Mouse (Mus musculus) stomach, postnatal 0 days (tissue): ENCODE measurements around the gene Kcna6. TPM values are rescaled to one million over a fixed set of nuclear protein-coding genes. Genes with fewer than 3 reads are reported as not detected.
A peak's percentile ranks its signal among the peaks of the same experiment; 100 is the strongest.

Experiments
- ATAC-seq: fragments of 200-750 bp; cut with Nextera tagmentation; 2 replicates; pipeline ENCODE4 v1.8.0; 2017; ENCODE audit not compliant: low FRiP score, low TSS enrichment
- DNase-seq: peaks from one replicate; pipeline ENCODE4 v3.0.0-alpha.2; 2016; ENCODE audit warnings: low spot score
- H3K27ac ChIP-seq: fragments of 300-500 bp; sonication (generic); replicated peaks from 2 replicates; pipeline ENCODE4 v1.5.1; 2014; ENCODE audit warnings: mild to moderate bottlenecking, control low read depth
- H3K27me3 ChIP-seq: fragments of 300-500 bp; sonication (generic); 2 replicates; pipeline ENCODE4 v1.6.1; 2014; ENCODE audit warnings: low read length; ENCODE audit not compliant: control insufficient read depth, insufficient read depth
- H3K36me3 ChIP-seq: fragments of 300-500 bp; sonication (generic); 2 replicates; pipeline ENCODE4 v1.6.1; 2014; ENCODE audit warnings: low read length, mixed read lengths; ENCODE audit not compliant: control insufficient read depth, insufficient read depth
- H3K4me1 ChIP-seq: fragments of 300-500 bp; sonication (generic); replicated peaks from 2 replicates; pipeline ENCODE4 v1.6.1; 2014; ENCODE audit warnings: antibody characterized with exemption; ENCODE audit not compliant: control insufficient read depth, insufficient read depth
- H3K4me2 ChIP-seq: fragments of 300-500 bp; sonication (generic); replicated peaks from 2 replicates; pipeline ENCODE4 v1.6.1; 2014; ENCODE audit warnings: low read depth, mild to moderate bottlenecking, control low read depth, moderate library complexity
- H3K4me3 ChIP-seq: fragments of 300-500 bp; sonication (generic); 2 replicates; pipeline ENCODE4 v1.5.1; 2014; ENCODE audit warnings: low read depth, low read length, control low read depth
- H3K9ac ChIP-seq: fragments of 300-500 bp; sonication (generic); 2 replicates; pipeline ENCODE4 v1.6.1; 2014; ENCODE audit warnings: mild to moderate bottlenecking, low read length, control low read depth, mixed read lengths
- H3K9me3 ChIP-seq: fragments of 300-500 bp; sonication (generic); 2 replicates; pipeline ENCODE4 v1.6.1; 2016; ENCODE audit warnings: low read length; ENCODE audit not compliant: control insufficient read depth
- CTCF ChIP-seq: IDR thresholded peaks from 2 replicates; pipeline ENCODE4 v1.5.1; 2016; ENCODE audit warnings: antibody characterized with exemption, low read depth, mild to moderate bottlenecking, moderate library complexity
- EP300 ChIP-seq: optimal IDR thresholded peaks from 2 replicates; pipeline ENCODE3; 2016; ENCODE audit warnings: antibody characterized with exemption
- WGBS: fragments of 180-500 bp; shearing (Covaris S2); extraction: QIAGEN DNeasy Blood & Tissue Kit; methylation state at CpG from one replicate; pipeline ENCODE4 v1.1.7; 2014; 5-methylcytosine and 5-hydroxymethylcytosine counted together
- polyA plus RNA-seq: library from polyadenylated mRNA; unstranded; fragments of >200 nt; fragmentation: Nextera tagmentation; extraction: Ambion mirVana; gene quantifications from 2 replicates; pipeline ENCODE4 v1.2.1, GENCODE M21; 2015

Gene Kcna6
- polyA plus RNA-seq, result 1.5 and 2.1 TPM in 2 replicates

DNA sequence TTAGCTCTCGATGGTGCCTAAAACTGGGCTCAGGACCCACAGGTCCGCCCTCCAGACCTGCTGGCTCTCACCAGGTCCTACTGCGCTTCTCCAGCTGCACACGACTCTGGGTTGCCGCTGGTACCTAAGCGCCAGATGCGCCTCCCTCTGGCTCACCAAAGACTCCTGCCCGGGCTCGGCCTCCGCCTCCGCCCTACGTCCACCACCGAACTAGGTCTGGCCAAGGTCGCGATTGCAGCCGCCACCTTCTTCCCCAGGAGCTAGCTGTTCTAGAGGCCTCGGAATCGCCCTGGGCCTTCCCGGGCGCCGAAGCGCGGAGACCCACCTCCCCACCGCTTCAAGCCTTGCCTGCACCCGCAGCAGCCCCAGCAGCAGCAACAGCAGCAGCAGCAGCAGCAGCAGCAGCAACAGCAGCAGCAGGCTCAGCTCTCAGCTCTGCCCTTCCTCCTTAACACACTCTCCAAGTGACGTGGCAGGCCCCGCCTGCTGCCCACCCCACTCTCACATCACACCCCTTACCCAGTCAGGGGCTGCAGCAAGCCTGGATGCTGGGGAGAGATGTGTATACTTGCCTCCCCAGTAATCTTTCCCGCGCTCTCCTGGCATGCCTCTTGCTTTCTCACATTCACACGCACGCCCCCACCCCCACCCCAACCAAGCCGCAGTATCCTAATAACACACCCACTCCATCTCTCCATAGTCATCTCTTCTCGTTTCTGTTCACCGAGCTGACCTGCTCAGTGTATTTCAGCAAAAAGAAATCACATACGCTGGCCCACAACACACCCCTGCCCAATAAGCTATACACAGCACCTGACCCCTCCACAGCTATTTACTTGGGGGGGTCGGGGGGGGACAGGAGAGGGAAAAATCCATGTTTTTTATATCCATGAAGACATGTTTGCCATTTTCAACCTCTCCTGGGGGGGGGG is at the start of gene Kcna6:
Gene Kcna6, minus strand, starts transcription at position 464 of the 932 bp plus-strand sequence.
- Histone ChIP-seq H3K36me3 (no peaks in the 10 kb centered on the region), H3K4me1 (no peaks in the 10 kb centered on the region), H3K27ac (no peak within 1 kb of the TSS), H3K9ac (peak within 1 kb of the TSS; percentile 45), H3K27me3 (0 out of 2 replicates have a peak, but pooled peaks cover 4% of the 10 kb centered on the region), H3K4me3 (peak within 1 kb of the TSS; percentile 40), H3K4me2 (peak within 1 kb of the TSS; percentile 63), H3K9me3 (no peaks in the 10 kb centered on the region)
- ATAC-seq, result peak; percentile 29; the same call in 1 of the 2 replicates
- TF ChIP-seq EP300, result no peak
- WGBS, result 4% methylated on average over 36 of the region's 36 CpGs
- DNase-seq, result peak; percentile 24

DNA sequence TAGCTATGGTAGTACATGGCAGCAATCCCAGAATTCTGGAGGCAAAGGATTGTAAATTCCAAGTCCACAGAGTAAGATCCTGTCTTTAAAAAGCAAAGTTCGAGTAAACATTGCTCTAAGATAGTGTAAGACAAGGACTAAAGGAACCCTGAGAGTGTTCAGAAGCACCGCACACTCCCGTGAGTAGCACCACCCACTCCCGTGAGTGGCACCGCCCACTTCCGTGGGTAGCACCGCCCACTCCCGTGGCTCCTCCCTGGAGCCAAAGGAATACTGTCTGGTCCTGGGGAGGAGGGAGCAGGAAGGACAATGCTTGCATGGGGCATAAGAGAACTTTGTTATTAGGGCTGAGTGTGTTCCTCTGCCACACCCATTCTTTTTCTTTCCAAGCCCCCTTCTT is 48.4 kb upstream of the Kcna6 start:
- H3K9me3 ChIP-seq, result no peaks in the 10 kb centered on the region
- no peak overlapping the region for H3K4me3 ChIP-seq
- H3K27me3 ChIP-seq, result no peaks in the 10 kb centered on the region
- no peak for TF ChIP-seq EP300
- TF ChIP-seq CTCF, result no peak
- ATAC-seq, result no peak
- no peak overlapping the region for H3K4me2 ChIP-seq
- no peak for DNase-seq
- no peaks in the 10 kb centered on the region for H3K4me1 ChIP-seq
- no peaks in the 10 kb centered on the region for H3K36me3 ChIP-seq
- no peak overlapping the region for H3K27ac ChIP-seq
- WGBS, result 71% methylated on average over 8 of the region's 8 CpGs
- H3K9ac ChIP-seq, result no peak overlapping the region

DNA sequence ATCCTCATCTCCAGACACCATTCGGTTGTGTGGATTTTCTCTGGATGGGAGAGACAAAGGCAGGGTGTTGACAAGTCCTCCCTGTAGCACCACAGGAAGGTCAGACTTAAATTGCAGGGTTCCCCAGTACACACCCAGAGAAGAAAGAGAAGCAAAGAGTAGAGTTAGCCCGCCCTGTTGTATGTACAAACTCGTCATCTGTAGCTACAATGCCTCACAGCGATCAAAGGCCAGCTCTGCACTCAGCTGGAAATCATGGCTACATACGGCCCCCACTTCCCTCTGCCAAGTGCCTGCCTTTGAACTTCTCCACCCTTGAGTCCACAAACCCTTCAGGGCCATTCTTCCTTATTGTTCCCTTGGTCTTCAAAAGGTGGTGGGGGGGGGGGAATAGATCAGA is 43.7 kb upstream of the Kcna6 start:
- WGBS, result 30% methylated on average over 5 of the region's 5 CpGs
- Histone ChIP-seq H3K4me2 (no peak overlapping the region), H3K27ac (no peak overlapping the region), H3K4me1 (no peaks in the 10 kb centered on the region), H3K9me3 (no peaks in the 10 kb centered on the region), H3K36me3 (no peaks in the 10 kb centered on the region), H3K4me3 (no peak overlapping the region), H3K9ac (no peak overlapping the region), H3K27me3 (no peaks in the 10 kb centered on the region)
- ATAC-seq, result peak; percentile 51; the same call in 1 of the 2 replicates
- TF ChIP-seq EP300, result no peak
- no peak for TF ChIP-seq CTCF
- DNase-seq, result no peak

DNA sequence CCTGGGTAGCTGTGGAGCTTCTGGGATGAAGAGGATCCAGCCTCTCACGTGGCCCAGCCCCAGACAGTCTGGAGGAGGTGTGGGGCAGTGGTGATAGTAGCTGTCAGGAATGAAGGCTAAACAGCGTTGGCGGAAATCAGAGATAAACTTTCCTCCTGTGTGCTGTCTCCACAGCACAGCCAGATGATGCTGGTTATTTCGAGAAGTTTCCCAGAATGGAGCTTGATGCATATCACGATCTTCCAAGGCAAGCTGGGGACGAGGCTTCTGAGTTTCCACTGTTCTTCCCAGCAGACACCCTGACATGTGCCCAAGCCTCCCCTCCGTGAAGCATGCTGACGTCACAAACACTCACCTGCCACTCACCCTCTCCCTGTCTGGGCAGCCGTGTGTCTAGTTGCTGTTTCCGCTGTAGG is 43.2 kb upstream of the Kcna6 start:
- H3K4me2 ChIP-seq, result no peak overlapping the region
- H3K27ac ChIP-seq, result no peak overlapping the region
- no peak overlapping the region for H3K4me3 ChIP-seq
- TF ChIP-seq EP300 (no peak), CTCF (no peak)
- no peaks in the 10 kb centered on the region for H3K4me1 ChIP-seq
- H3K9ac ChIP-seq, result no peak overlapping the region
- ATAC-seq (no peak), DNase-seq (no peak)
- WGBS, result 52% methylated on average over 10 of the region's 10 CpGs
- H3K36me3 ChIP-seq, result no peaks in the 10 kb centered on the region
- H3K27me3 ChIP-seq, result no peaks in the 10 kb centered on the region
- no peaks in the 10 kb centered on the region for H3K9me3 ChIP-seq

DNA sequence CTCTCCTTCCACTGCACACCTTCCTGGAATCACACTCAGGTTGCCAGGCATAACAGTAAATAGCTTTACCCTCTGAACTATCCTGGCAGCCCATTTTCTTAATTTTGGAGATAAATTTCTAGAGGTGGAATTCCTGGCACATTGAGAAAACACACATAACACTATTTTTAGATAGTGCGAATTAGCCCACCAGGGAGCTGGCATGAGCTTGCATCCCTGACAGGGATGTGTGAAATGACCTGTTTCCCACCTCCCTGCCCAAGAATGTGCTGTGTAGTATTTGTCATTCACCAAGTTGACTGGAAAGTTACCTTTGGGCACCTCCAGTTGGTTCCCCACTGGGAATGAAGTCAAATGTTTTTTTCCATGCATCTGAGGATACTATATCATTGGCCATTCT is 42.6 kb upstream of the Kcna6 start:
- H3K27me3 ChIP-seq, result no peaks in the 10 kb centered on the region
- no peak overlapping the region for H3K9ac ChIP-seq
- TF ChIP-seq EP300, result no peak
- TF ChIP-seq CTCF, result no peak
- DNase-seq, result no peak
- H3K36me3 ChIP-seq, result no peaks in the 10 kb centered on the region
- H3K27ac ChIP-seq, result no peak overlapping the region
- no peaks in the 10 kb centered on the region for H3K9me3 ChIP-seq
- no peak overlapping the region for H3K4me3 ChIP-seq
- WGBS, result 74% methylated on average over 1 of the region's 1 CpGs
- no peak for ATAC-seq
- H3K4me1 ChIP-seq, result no peaks in the 10 kb centered on the region
- no peak overlapping the region for H3K4me2 ChIP-seq

DNA sequence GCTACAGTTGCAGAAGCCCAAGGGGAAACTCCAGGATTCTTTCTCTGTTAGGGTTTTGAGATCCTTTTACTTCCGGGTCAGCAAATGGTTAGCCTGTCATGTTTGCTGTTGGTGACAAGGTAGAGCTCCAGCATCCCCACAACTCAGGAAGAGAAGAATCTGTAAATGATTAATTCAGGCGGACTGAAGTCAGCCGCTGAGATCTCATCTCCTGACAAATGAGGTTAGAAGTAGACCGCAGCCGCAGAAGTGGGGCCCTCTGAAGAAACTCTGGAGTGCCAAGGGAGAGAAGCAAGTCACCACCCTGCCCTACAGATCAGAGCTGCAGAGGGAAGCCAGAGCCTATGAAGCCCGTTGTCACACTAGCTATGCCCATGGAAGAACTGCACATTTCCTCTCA is 37.4 kb upstream of the Kcna6 start:
- ATAC-seq, result no peak
- TF ChIP-seq EP300 (no peak), CTCF (no peak)
- no peak for DNase-seq
- H3K4me3 ChIP-seq, result no peak overlapping the region
- no peaks in the 10 kb centered on the region for H3K27me3 ChIP-seq
- no peak overlapping the region for H3K27ac ChIP-seq
- no peaks in the 10 kb centered on the region for H3K36me3 ChIP-seq
- H3K9ac ChIP-seq, result no peak overlapping the region
- H3K4me2 ChIP-seq, result no peak overlapping the region
- WGBS, result 51% methylated on average over 6 of the region's 6 CpGs
- no peaks in the 10 kb centered on the region for H3K4me1 ChIP-seq
- H3K9me3 ChIP-seq, result no peaks in the 10 kb centered on the region
